Mouse (Mus musculus) embryonic stem cell, embryonic (primary cell): ENCODE measurements at regions not wholly inside any gene's neighbourhood (a gene's known extent, or its start where the extent isn't known, plus 50 kb on each side); places are given as distances from the start of the nearest gene placed in this dataset.

ENCODE experiments used
- CTCF ChIA-PET, 4 experiments: fragments of 300-600 bp in 2 of 4; fragments of 350-600 bp in 2 of 4; sonication (Branson Sonifier 250); formaldehyde crosslinking; loops; one replicate each; lab custom pipeline; 2022; ENCODE audit warnings: inconsistent platforms in 2 of 4; lab: Charles Lee
- POLR2A ChIA-PET, 4 experiments: fragments of 300-600 bp in 2 of 4; fragments of 350-600 bp in 2 of 4; sonication (Branson Sonifier 250); formaldehyde crosslinking; loops; one replicate each; lab custom pipeline; 2022; ENCODE audit warnings: antibody characterized with exemption in 4 of 4, inconsistent platforms in 1 of 4; lab: Charles Lee

- POLR2A ChIA-PET, result no interaction called here
- CTCF ChIA-PET, result no interaction called here
Measured at GRCm38 (mm10) chr9:116280146-116280545, 105.0 kb upstream of the Tgfbr2 start.

DNA sequence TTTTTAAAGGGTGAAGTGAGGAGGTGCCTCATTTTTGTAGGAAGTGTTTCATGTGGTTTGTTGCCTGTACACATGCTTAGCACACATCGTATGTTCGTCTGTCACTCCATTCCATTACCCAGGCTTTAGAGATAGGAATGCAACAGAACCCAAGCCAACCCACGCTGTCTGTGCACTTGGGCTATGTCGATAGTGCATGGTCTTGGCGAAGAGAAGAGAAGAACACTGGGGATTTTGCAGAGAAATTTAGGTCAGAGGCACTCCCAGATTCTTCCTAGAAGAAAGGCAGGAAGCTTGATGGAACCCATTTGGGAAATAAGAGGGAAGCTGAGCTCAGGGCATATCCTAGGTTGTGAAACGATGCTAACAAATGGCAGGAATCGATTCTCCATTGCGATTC lies 103.7 kb upstream of the Tgfbr2 start:
- ChIA-PET CTCF (no interaction called here), POLR2A (no interaction called here)

GRCm38 (mm10) chr9:116277736-116278135 lies 102.6 kb upstream of the Tgfbr2 start:
- ChIA-PET CTCF (interaction anchor here in 1 of 4 experiments (0.6 kb wide), 1 partner anchor 188 kb away, joined by 3 read pairs; no protein-coding TSS in a partner anchor), POLR2A (no interaction called here)

DNA sequence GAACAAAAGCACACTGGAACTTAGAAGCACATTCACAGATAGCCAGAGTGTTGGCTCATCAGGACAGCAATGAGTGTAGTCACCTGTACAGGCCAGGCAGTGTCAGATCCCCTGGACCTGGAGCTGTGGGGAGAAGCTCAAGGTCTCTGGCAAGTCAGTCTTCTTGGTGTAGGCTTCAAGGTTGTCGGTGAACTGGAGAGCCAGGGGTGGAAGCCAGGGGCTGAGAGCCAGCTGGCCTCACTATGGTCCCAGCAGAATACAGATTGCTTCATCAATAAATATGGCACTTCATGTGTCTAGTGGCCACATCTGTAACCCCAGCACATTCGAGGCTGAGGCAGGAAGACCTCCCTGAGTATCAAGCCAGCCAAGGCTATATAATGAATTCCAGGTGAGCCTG lies 101.0 kb upstream of the Tgfbr2 start:
- POLR2A ChIA-PET, result no interaction called here
- CTCF ChIA-PET, result interaction anchor here in 1 of 4 experiments (0.6 kb wide), 1 partner anchor 1208 kb away, joined by 4 read pairs; no protein-coding TSS in a partner anchor

GRCm38 (mm10) chr9:116272446-116272845 lies 97.3 kb upstream of the Tgfbr2 start:
- CTCF ChIA-PET, result interaction anchor here in 1 of 4 experiments (0.6 kb wide), 1 partner anchor 183 kb away, joined by 3 read pairs; no protein-coding TSS in a partner anchor
- POLR2A ChIA-PET, result interaction anchor here in 1 of 4 experiments (0.9 kb wide), 1 partner anchor 17 kb away, joined by 3 read pairs; no protein-coding TSS in a partner anchor

DNA sequence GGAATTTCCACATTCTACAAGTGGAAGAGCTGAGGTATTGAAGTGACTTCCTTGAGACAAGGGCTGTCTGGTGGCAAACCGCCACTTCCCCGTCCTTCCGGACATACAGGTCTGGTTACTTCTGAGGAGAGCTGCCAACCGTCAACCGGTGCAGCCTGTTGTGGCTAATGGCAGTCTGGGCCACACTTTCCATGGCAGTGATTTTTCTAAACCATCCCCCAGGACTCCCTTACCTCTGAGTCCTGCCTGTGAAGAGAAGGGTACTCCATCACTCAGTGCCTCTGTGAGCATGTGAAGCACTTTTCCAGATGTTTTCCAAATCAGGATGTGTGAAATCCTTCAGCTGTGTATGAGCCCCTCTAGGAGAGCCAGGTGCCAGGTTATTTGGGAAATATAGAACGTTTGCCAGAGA lies 95.3 kb upstream of the Tgfbr2 start:
- CTCF ChIA-PET, result no interaction called here

DNA sequence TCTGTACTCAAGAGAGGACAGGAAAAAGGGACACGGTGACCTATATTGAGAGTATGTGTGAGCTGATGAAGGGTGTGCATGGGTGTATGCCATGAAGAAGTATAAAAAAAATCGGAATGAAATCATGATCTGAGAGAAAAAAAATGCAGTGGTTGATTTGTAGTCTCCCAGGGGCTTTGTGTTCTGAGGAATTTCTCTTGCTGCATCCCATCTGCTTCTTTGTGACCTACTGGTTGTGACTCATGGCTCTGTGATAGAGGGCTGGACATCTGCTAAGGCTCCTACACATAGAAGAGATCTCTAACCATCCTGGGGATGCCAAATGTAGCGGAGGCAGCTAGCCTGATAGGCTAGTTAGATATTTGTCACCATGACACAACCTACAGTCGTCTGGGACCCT lies 92.3 kb upstream of the Tgfbr2 start:
- POLR2A ChIA-PET, result interaction anchor here in 1 of 4 experiments (0.8 kb wide), 1 partner anchor 9 kb away, joined by 3 read pairs; no protein-coding TSS in a partner anchor
- CTCF ChIA-PET, result no interaction called here

More for the DNA sequence above, 95.3 kb upstream of the Tgfbr2 start:
- POLR2A ChIA-PET, result interaction anchor here in 1 of 4 experiments (0.6 to 1.2 kb wide), 2 partner anchors 14 to 284 kb away, joined by 3 to 4 read pairs; no protein-coding TSS in a partner anchor

GRCm38 (mm10) chr9:116263833-116264232 lies 88.7 kb upstream of the Tgfbr2 start:
- ChIA-PET POLR2A (interaction anchor here in 1 of 4 experiments (0.5 kb wide), 1 partner anchor 901 kb away, joined by 3 read pairs; no protein-coding TSS in a partner anchor), CTCF (no interaction called here)

- POLR2A ChIA-PET, result no interaction called here
- CTCF ChIA-PET, result interaction anchor here in 1 of 4 experiments (0.7 kb wide), 1 partner anchor 171 kb away, joined by 3 read pairs; no protein-coding TSS in a partner anchor
Measured at GRCm38 (mm10) chr9:116259569-116259968, 84.4 kb upstream of the Tgfbr2 start.

- POLR2A ChIA-PET, result interaction anchor here in 2 of 4 experiments (1.1 to 2.5 kb wide), 2 partner anchors 12 to 39 kb away, joined by 4 to 7 read pairs; no protein-coding TSS in a partner anchor
- CTCF ChIA-PET, result interaction anchor here in 1 of 4 experiments (1.2 kb wide), 1 partner anchor 136 kb away, joined by 3 read pairs; no protein-coding TSS in a partner anchor
Measured at GRCm38 (mm10) chr9:116253546-116253945, 78.4 kb upstream of the Tgfbr2 start.

DNA sequence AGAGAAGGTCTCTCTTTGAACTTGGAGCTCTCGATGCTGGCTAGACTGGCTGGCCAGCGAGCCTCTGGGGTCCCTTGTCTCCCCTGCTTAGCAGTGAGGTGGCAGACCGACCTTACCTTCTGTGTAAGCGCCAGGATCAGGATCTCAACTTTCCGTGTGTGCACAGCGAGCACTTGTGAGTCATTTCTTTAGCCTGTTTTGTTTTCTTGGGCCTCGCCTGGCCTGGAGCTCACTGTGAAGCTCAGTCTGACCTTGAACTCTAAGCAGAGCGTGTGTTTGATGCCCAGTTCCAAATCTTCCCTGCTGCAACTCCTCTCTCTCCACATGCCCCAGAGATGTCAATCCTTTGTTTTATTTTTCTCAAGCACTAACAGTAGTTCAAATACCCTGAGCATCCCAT lies 77.6 kb upstream of the Tgfbr2 start:
- POLR2A ChIA-PET, result interaction anchor here in 1 of 4 experiments (2.5 kb wide), 1 partner anchor 11 kb away, joined by 7 read pairs; no protein-coding TSS in a partner anchor
- CTCF ChIA-PET, result interaction anchor here in 1 of 4 experiments (0.6 kb wide), 2 partner anchors 106 to 141 kb away, joined by 3 to 4 read pairs; no protein-coding TSS in a partner anchor

DNA sequence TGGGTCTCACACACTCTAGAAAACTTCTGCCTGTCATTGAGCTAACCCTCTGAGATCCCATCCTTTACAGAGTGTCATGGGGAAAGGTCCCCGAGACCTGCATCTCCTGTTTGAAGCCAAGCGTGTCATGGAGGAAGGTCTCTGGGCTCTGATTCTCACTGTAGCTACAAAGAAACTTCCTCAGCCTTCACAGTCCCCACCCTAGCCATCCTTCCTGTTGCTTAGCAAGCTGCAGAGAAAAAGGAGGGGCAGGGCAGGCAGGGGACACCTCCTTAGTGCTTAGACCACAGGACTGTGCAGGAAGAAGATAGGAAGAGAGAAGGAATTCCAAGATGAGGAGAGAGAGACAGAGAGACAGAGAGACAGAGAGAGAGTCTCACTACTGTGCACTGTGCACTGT lies 74.6 kb upstream of the Tgfbr2 start:
- POLR2A ChIA-PET, result no interaction called here
- CTCF ChIA-PET, result no interaction called here

DNA sequence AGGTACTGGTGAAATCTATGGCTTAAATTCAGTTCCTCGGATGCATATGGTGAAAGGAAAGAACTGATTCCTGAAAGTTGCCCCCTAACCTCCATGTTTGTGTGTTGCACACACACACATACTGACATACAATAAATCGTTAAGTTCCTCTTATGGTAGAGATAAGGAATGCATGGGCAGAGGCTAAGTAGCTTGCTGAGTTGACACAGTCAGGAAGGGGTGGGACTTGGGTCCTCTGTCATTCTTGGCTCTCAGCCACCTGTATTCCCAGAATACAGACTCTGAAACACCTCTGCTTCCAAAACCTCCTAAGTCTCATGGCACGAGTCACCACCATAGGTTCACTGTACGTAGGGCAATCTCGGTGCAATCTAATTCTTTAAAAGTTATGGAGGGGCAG lies 70.0 kb upstream of the Tgfbr2 start:
- POLR2A ChIA-PET, result no interaction called here
- CTCF ChIA-PET, result interaction anchor here in 1 of 4 experiments (0.6 kb wide), 1 partner anchor 159 kb away, joined by 4 read pairs; no protein-coding TSS in a partner anchor

DNA sequence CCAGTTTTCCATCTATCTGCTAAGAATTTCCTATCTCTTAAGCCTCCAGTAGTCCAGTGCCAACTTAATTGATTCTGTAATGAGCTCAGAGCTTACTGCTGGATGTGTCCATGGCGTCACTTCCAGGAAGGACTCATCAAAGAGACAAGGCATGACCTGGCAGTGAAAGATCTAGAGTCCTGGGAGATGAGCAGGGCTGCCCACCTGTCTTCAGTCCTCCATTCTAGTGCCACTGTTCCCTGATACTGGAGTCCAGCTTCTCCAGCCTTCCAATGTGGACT lies 69.4 kb upstream of the Tgfbr2 start:
- CTCF ChIA-PET, result no interaction called here
- POLR2A ChIA-PET, result no interaction called here

GRCm38 (mm10) chr9:116243775-116244618 lies 68.8 kb upstream of the Tgfbr2 start:
- ChIA-PET CTCF (no interaction called here), POLR2A (no interaction called here)

GRCm38 (mm10) chr9:116241933-116242526 lies 66.9 kb upstream of the Tgfbr2 start:
- POLR2A ChIA-PET, result interaction anchor here in 1 of 4 experiments (0.8 to 1.8 kb wide), 2 partner anchors 12 to 104 kb away, joined by 3 to 7 read pairs; no protein-coding TSS in a partner anchor
- CTCF ChIA-PET, result no interaction called here

GRCm38 (mm10) chr9:116241290-116241689 lies 66.1 kb upstream of the Tgfbr2 start:
- ChIA-PET CTCF (no interaction called here), POLR2A (interaction anchor here in 1 of 4 experiments (0.8 to 1.8 kb wide), 2 partner anchors 12 to 104 kb away, joined by 3 to 7 read pairs; no protein-coding TSS in a partner anchor)

GRCm38 (mm10) chr9:116236836-116237235 lies 61.7 kb upstream of the Tgfbr2 start:
- POLR2A ChIA-PET, result interaction anchor here in 1 of 4 experiments (0.6 to 1.5 kb wide), 2 partner anchors 47 to 113 kb away, joined by 3 read pairs; no protein-coding TSS in a partner anchor
- CTCF ChIA-PET, result interaction anchor here in 1 of 4 experiments (0.6 kb wide), 1 partner anchor 704 kb away, joined by 4 read pairs; no protein-coding TSS in a partner anchor

GRCm38 (mm10) chr9:116234170-116234569 lies 59.0 kb upstream of the Tgfbr2 start:
- POLR2A ChIA-PET, result no interaction called here
- CTCF ChIA-PET, result no interaction called here
